Mouse (Mus musculus): ENCODE results near the gene Brd3os. TPM values are rescaled to one million over a fixed set of nuclear protein-coding genes. Genes with fewer than 3 reads are reported as not detected.

The Brd3os gene
- polyA plus RNA-seq, 1 experiment from 2014 or later: 2.9 TPM

GRCm38 (mm10) chr2:27479821-27480220, 37.7 kb downstream of the Brd3os start:
- no peak for ATAC-seq (ENCODE audit: insufficient number of reproducible peaks, low FRiP score)
- no peaks in the 10 kb centered on the region for H3K36me3 ChIP-seq
- H3K4me3 ChIP-seq: no peak overlapping the region
- H3K4me2 ChIP-seq: no peak overlapping the region
- no peak overlapping the region for H3K27ac ChIP-seq (ENCODE audit: poor library complexity, severe bottlenecking)
- no peak overlapping the region for H3K9ac ChIP-seq
- no peaks in the 10 kb centered on the region for H3K27me3 ChIP-seq (replicated peaks)
- peaks cover 10% of the 10 kb centered on the region for H3K4me1 ChIP-seq (replicated peaks)
- H3K9me3 ChIP-seq (replicated peaks): no peaks in the 10 kb centered on the region
- 53% methylated on average over 4 of the region's 4 CpGs for WGBS

- ATAC-seq (ENCODE audit: insufficient number of reproducible peaks, low FRiP score): no peak
- no peaks in the 10 kb centered on the region for H3K36me3 ChIP-seq
- H3K27ac ChIP-seq (ENCODE audit: poor library complexity, severe bottlenecking): no peak overlapping the region
- H3K27me3 ChIP-seq (replicated peaks): no peaks in the 10 kb centered on the region
- H3K4me2 ChIP-seq: no peak overlapping the region
- no peaks in the 10 kb centered on the region for H3K9me3 ChIP-seq (replicated peaks)
- H3K9ac ChIP-seq: no peak overlapping the region
- 68% methylated on average over 4 of the region's 4 CpGs for WGBS
- peaks cover 10% of the 10 kb centered on the region for H3K4me1 ChIP-seq (replicated peaks)
- no peak overlapping the region for H3K4me3 ChIP-seq
Measured at GRCm38 (mm10) chr2:27480367-27480766, 38.2 kb downstream of the Brd3os start.

- Histone ChIP-seq H3K36me3 (no peaks in the 10 kb centered on the region), H3K4me2 (no peak overlapping the region), H3K9ac (no peak overlapping the region), H3K27ac (ENCODE audit: poor library complexity, severe bottlenecking) (no peak overlapping the region), H3K4me3 (no peak overlapping the region), H3K4me1 (replicated peaks) (peaks cover 5% of the 10 kb centered on the region), H3K9me3 (replicated peaks) (no peaks in the 10 kb centered on the region), H3K27me3 (replicated peaks) (no peaks in the 10 kb centered on the region)
- 79% methylated on average over 7 of the region's 7 CpGs for WGBS
- no peak for ATAC-seq (ENCODE audit: insufficient number of reproducible peaks, low FRiP score)
Measured at GRCm38 (mm10) chr2:27482265-27482861, 40.2 kb downstream of the Brd3os start.

GRCm38 (mm10) chr2:27486725-27487124, 44.6 kb downstream of the Brd3os start:
- no peak overlapping the region for H3K9ac ChIP-seq
- no peaks in the 10 kb centered on the region for H3K9me3 ChIP-seq (replicated peaks)
- H3K27me3 ChIP-seq (replicated peaks): no peaks in the 10 kb centered on the region
- H3K4me3 ChIP-seq: no peak overlapping the region
- H3K27ac ChIP-seq (ENCODE audit: poor library complexity, severe bottlenecking): no peak overlapping the region
- 0 out of 2 replicates have a peak, but pooled peaks have one; percentile 9 for ATAC-seq (ENCODE audit: insufficient number of reproducible peaks, low FRiP score)
- H3K36me3 ChIP-seq: no peaks in the 10 kb centered on the region
- peaks cover 7% of the 10 kb centered on the region for H3K4me1 ChIP-seq (replicated peaks)
- no peak overlapping the region for H3K4me2 ChIP-seq
- WGBS: 50% methylated on average over 4 of the region's 4 CpGs

GRCm38 (mm10) chr2:27487336-27488049, 45.4 kb downstream of the Brd3os start:
- H3K4me1 ChIP-seq (replicated peaks): peaks cover 7% of the 10 kb centered on the region
- no peak overlapping the region for H3K4me3 ChIP-seq
- ATAC-seq (ENCODE audit: insufficient number of reproducible peaks, low FRiP score): no peak
- no peaks in the 10 kb centered on the region for H3K36me3 ChIP-seq
- H3K27me3 ChIP-seq (replicated peaks): no peaks in the 10 kb centered on the region
- H3K9me3 ChIP-seq (replicated peaks): no peaks in the 10 kb centered on the region
- H3K27ac ChIP-seq (ENCODE audit: poor library complexity, severe bottlenecking): no peak overlapping the region
- no peak overlapping the region for H3K4me2 ChIP-seq
- WGBS: 63% methylated on average over 3 of the region's 4 CpGs
- no peak overlapping the region for H3K9ac ChIP-seq

- no peaks in the 10 kb centered on the region for H3K36me3 ChIP-seq
- ATAC-seq (ENCODE audit: insufficient number of reproducible peaks, low FRiP score): no peak
- no peaks in the 10 kb centered on the region for H3K9me3 ChIP-seq (replicated peaks)
- WGBS: 83% methylated on average over 1 of the region's 1 CpGs
- no peak overlapping the region for H3K9ac ChIP-seq
- H3K4me1 ChIP-seq (replicated peaks): peaks cover 7% of the 10 kb centered on the region
- H3K27me3 ChIP-seq (replicated peaks): no peaks in the 10 kb centered on the region
- no peak overlapping the region for H3K27ac ChIP-seq (ENCODE audit: poor library complexity, severe bottlenecking)
- no peak overlapping the region for H3K4me3 ChIP-seq
- no peak overlapping the region for H3K4me2 ChIP-seq
Measured at GRCm38 (mm10) chr2:27488362-27488761, 46.2 kb downstream of the Brd3os start.

GRCm38 (mm10) chr2:27490939-27491338, 48.8 kb downstream of the Brd3os start:
- H3K9ac ChIP-seq: no peak overlapping the region
- peaks cover 7% of the 10 kb centered on the region for H3K4me1 ChIP-seq (replicated peaks)
- H3K9me3 ChIP-seq (replicated peaks): peaks cover 6% of the 10 kb centered on the region
- no peak overlapping the region for H3K4me3 ChIP-seq
- no peak for ATAC-seq (ENCODE audit: insufficient number of reproducible peaks, low FRiP score)
- H3K36me3 ChIP-seq: no peaks in the 10 kb centered on the region
- 62% methylated on average over 2 of the region's 2 CpGs for WGBS
- H3K27ac ChIP-seq (ENCODE audit: poor library complexity, severe bottlenecking): no peak overlapping the region
- H3K4me2 ChIP-seq: no peak overlapping the region
- H3K27me3 ChIP-seq (replicated peaks): no peaks in the 10 kb centered on the region

Small RNA genes lying within 50 kb of the gene (microRNA-seq; reads per million reads assigned to microRNA genes)
- gene Gm24049 (not detected), gene Mir7578 (not detected)

Other genes starting within 250 kb of the Brd3os start
- gene Sardh, start 194.0 kb upstream of the Brd3os start, polyA plus RNA-seq (2016; fragmentation: Nextera tagmentation; extraction: Ambion mirVana): 19.0 and 22.5 TPM in 2 replicates
- gene Vav2, start 15.3 kb upstream of the Brd3os start, polyA plus RNA-seq (2016; fragmentation: Nextera tagmentation; extraction: Ambion mirVana): 4.5 and 5.4 TPM in 2 replicates
- gene Brd3, start 65.3 kb downstream of the Brd3os start, polyA plus RNA-seq (2016; fragmentation: Nextera tagmentation; extraction: Ambion mirVana): 80.9 and 87.1 TPM in 2 replicates
- gene Wdr5, start 72.8 kb downstream of the Brd3os start, polyA plus RNA-seq (2016; fragmentation: Nextera tagmentation; extraction: Ambion mirVana): 33.7 and 36.1 TPM in 2 replicates
- 7.8 and 8.6 TPM in 2 replicates for gene Rxra, start 234.1 kb downstream of the Brd3os start, polyA plus RNA-seq (2016; fragmentation: Nextera tagmentation; extraction: Ambion mirVana)

Data from heart, embryonic 12.5 days (tissue).